Mouse (Mus musculus): ENCODE data around the gene Pwwp2b. TPM values are rescaled to one million over a fixed set of nuclear protein-coding genes. Genes with fewer than 3 reads are reported as not detected.

Pwwp2b gene
- polyA plus RNA-seq (2012; rRNA removed) (9.5 and 10.6 TPM in 2 replicates), polyA plus RNA-seq (2014; fragmentation: Nextera tagmentation; extraction: Ambion mirVana) (13.1 and 14.1 TPM in 2 replicates)

DNA sequence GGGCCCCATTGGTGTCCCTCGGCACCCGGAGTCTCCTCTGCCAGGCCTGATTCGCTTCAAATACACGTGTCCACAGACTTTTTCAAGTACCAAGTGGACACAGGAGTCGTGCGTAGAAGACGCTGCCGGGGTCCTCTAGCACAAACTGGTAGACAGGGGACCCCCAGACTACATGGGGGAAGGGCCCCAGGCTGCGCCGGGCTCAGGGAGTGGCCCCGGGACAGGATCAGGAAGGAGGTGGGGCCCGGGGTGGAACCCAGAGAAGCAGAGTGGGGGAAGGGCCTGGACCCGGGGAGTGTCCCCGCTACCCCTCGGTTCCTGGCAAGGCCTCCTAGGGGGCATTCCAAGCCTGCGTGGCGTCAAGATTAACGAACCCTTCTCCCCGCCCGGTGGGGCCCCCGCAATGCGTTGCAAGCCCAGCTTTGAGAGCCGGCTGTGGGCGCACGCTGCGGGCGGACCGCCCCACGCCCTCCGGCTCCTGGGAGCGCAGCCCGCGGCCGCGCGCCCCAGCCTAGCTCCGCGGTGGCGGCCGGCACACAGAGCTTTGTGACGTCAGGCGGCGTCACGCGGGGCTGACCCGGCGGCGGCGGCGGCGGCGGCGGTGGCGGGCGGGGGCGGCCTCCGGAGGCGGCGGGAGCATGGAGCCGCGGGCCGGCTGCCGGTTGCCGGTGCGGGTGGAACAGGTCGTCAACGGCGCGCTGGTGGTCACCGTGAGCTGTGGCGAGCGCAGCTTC, at the start of gene Pwwp2b:
TSS of gene Pwwp2b (plus strand) at position 602 of the 734 bp plus-strand sequence.
- H3K9ac ChIP-seq (ENCODE audit: low read depth, low read length, severe bottlenecking) = peak within 1 kb of the TSS; percentile 80
- H3K36me3 ChIP-seq (ENCODE audit: control insufficient read depth, insufficient read depth, low read length) = no peaks in the 10 kb centered on the region
- TF ChIP-seq POLR2A (IDR thresholded peaks at IDR 0.05; ENCODE audit: borderline replicate concordance, extremely low read depth, insufficient read depth, insufficient read length) = peak; percentile 70; the same call in 1 of the 2 replicates
- DNase-seq (ENCODE audit: low spot score) = peak; percentile 55
- peaks cover 37% of the 10 kb centered on the region for H3K4me1 ChIP-seq (ENCODE audit: control insufficient read depth, insufficient read depth, low read length)
- peak; percentile 82 for ATAC-seq (ENCODE audit: low FRiP score, low read depth)
- H3K27ac ChIP-seq (replicated peaks; ENCODE audit: low read depth, low read length) = peak within 1 kb of the TSS; percentile 63
- no peaks in the 10 kb centered on the region for H3K9me3 ChIP-seq (ENCODE audit: control insufficient read depth, low read length)
- H3K27me3 ChIP-seq (ENCODE audit: control insufficient read depth, insufficient read depth, low read length) = no peaks in the 10 kb centered on the region
- WGBS = under 1% methylated on average over 31 of the region's 72 CpGs
- H3K4me3 ChIP-seq (replicated peaks; ENCODE audit: low read length) = peak within 1 kb of the TSS; percentile 70
- H3K4me2 ChIP-seq (replicated peaks; ENCODE audit: low read depth, low read length, severe bottlenecking) = peak within 1 kb of the TSS; percentile 84

DNA sequence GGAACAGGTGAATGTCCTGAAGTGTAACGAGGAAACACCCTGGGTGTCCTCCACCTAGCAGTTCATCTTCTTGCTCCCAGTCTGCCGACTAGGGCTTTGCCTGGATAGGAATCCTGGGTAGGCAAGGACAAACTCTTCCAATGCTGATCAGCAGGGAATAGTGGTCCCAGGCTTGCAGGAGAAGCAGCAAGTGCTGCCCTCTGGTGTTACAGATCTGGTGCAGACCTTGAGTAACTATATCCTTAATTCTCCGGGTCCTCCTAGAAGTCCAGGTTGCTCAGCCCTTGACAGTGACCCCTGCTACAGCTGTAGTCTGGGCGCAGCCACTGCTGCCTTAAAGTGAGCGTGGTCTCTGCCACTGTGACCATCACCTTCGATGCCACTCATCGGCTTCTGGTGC, 48.2 kb upstream of the Pwwp2b start:
- H3K4me1 ChIP-seq (ENCODE audit: control insufficient read depth, insufficient read depth, low read length) = no peaks in the 10 kb centered on the region
- H3K9ac ChIP-seq (ENCODE audit: low read depth, low read length, severe bottlenecking) = no peak overlapping the region
- ATAC-seq (ENCODE audit: low FRiP score, low read depth) (no peak), DNase-seq (ENCODE audit: low spot score) (peak; percentile 80)
- no peaks in the 10 kb centered on the region for H3K36me3 ChIP-seq (ENCODE audit: control insufficient read depth, insufficient read depth, low read length)
- no peaks in the 10 kb centered on the region for H3K9me3 ChIP-seq (ENCODE audit: control insufficient read depth, low read length)
- H3K27ac ChIP-seq (replicated peaks; ENCODE audit: low read depth, low read length) = no peak overlapping the region
- H3K4me3 ChIP-seq (replicated peaks; ENCODE audit: low read length) = no peak overlapping the region
- H3K4me2 ChIP-seq (replicated peaks; ENCODE audit: low read depth, low read length, severe bottlenecking) = no peak overlapping the region
- WGBS = 29% methylated on average over 7 of the region's 7 CpGs
- TF ChIP-seq POLR2A (IDR thresholded peaks at IDR 0.05; ENCODE audit: borderline replicate concordance, extremely low read depth, insufficient read depth, insufficient read length) = no peak
- H3K27me3 ChIP-seq (ENCODE audit: control insufficient read depth, insufficient read depth, low read length) = no peaks in the 10 kb centered on the region

DNA sequence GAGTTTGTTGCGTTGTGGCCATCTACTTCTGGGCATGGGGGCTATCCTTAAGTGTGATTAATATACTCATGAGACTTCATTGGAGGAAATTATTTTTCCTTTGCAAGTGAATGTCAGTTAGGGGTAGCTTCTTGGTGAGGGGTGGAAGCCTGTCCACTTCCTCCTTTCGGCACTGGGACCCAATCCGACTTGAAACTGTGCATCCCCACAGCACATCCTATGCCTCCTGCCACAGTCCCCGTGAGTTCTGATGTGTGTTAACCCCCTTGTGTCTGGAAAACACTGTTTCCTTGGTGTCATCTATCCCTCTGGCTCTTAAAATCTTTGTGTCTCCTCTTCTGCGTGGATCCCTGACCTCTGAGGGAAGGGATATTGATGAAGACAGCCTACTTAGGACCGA, 47.1 kb upstream of the Pwwp2b start:
- WGBS = 48% methylated on average over 6 of the region's 6 CpGs
- Histone ChIP-seq H3K9me3 (ENCODE audit: control insufficient read depth, low read length) (no peaks in the 10 kb centered on the region), H3K36me3 (ENCODE audit: control insufficient read depth, insufficient read depth, low read length) (no peaks in the 10 kb centered on the region), H3K9ac (ENCODE audit: low read depth, low read length, severe bottlenecking) (no peak overlapping the region), H3K27me3 (ENCODE audit: control insufficient read depth, insufficient read depth, low read length) (no peaks in the 10 kb centered on the region), H3K27ac (replicated peaks; ENCODE audit: low read depth, low read length) (no peak overlapping the region), H3K4me3 (replicated peaks; ENCODE audit: low read length) (no peak overlapping the region), H3K4me2 (replicated peaks; ENCODE audit: low read depth, low read length, severe bottlenecking) (no peak overlapping the region), H3K4me1 (ENCODE audit: control insufficient read depth, insufficient read depth, low read length) (no peaks in the 10 kb centered on the region)
- ATAC-seq (ENCODE audit: low FRiP score, low read depth) = no peak
- no peak for TF ChIP-seq POLR2A (IDR thresholded peaks at IDR 0.05; ENCODE audit: borderline replicate concordance, extremely low read depth, insufficient read depth, insufficient read length)
- DNase-seq (ENCODE audit: low spot score) = no peak

DNA sequence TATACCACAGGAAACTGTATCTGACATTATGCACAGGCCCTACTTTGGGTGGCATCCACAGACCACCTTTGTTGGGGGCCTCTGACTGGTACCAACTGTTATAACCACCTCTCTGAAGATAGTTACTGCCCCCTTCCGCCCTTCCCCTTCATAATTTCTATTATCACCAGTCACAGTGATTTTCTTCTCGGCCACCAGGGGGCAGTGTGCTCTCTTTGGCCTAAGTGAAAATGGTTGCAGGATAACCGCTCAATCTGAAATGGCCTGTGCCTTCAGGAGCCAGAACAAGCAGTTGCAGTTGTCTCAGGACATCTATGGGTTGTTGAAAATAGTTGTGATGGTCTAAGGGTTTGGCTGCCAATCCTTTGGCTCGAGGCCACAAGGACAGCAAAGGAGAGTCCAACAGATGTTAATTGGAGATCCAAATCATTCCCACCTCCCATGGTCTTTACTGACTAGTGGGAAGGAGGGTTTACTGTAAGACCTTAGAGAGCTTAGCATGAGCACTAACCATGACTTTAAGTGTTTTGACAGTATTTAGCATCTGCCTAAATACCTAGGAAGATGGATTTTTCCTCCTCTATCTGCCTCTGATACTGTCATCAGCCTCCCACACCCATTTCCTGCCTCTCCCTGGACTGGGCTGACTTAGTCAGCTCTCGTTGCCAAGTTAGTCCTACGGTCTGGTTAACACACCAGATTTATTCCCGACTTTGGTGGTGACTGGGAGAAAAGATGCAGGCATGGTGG, 40.1 kb upstream of the Pwwp2b start:
- Histone ChIP-seq H3K4me3 (replicated peaks; ENCODE audit: low read length) (no peak overlapping the region), H3K27me3 (ENCODE audit: control insufficient read depth, insufficient read depth, low read length) (no peaks in the 10 kb centered on the region), H3K9ac (ENCODE audit: low read depth, low read length, severe bottlenecking) (no peak overlapping the region), H3K27ac (replicated peaks; ENCODE audit: low read depth, low read length) (no peak overlapping the region), H3K4me1 (ENCODE audit: control insufficient read depth, insufficient read depth, low read length) (peaks cover 4% of the 10 kb centered on the region), H3K36me3 (ENCODE audit: control insufficient read depth, insufficient read depth, low read length) (no peaks in the 10 kb centered on the region), H3K9me3 (ENCODE audit: control insufficient read depth, low read length) (no peaks in the 10 kb centered on the region), H3K4me2 (replicated peaks; ENCODE audit: low read depth, low read length, severe bottlenecking) (no peak overlapping the region)
- 28% methylated on average over 7 of the region's 7 CpGs for WGBS
- DNase-seq (ENCODE audit: low spot score) = peak; percentile 37
- TF ChIP-seq POLR2A (IDR thresholded peaks at IDR 0.05; ENCODE audit: borderline replicate concordance, extremely low read depth, insufficient read depth, insufficient read length) = no peak
- no peak for ATAC-seq (ENCODE audit: low FRiP score, low read depth)

DNA sequence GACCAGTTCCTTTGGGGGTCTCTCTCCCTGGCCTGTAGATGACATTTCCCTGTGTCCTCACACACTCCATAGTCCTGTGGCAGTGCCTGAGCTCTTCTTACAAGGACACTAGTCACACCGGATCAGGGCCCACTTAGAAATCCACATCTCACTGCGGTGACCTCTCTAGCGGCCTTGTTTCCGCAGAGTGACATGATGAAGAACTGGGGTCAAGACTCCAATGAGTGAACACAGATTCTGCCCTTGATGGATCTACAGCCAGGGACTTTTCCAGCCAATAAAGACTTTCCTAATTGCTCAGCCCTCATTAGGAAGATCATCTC, 39.5 kb upstream of the Pwwp2b start:
- 67% methylated on average over 4 of the region's 4 CpGs for WGBS
- Histone ChIP-seq H3K4me2 (replicated peaks; ENCODE audit: low read depth, low read length, severe bottlenecking) (no peak overlapping the region), H3K9ac (ENCODE audit: low read depth, low read length, severe bottlenecking) (no peak overlapping the region), H3K36me3 (ENCODE audit: control insufficient read depth, insufficient read depth, low read length) (no peaks in the 10 kb centered on the region), H3K9me3 (ENCODE audit: control insufficient read depth, low read length) (no peaks in the 10 kb centered on the region), H3K27me3 (ENCODE audit: control insufficient read depth, insufficient read depth, low read length) (no peaks in the 10 kb centered on the region), H3K27ac (replicated peaks; ENCODE audit: low read depth, low read length) (no peak overlapping the region), H3K4me1 (ENCODE audit: control insufficient read depth, insufficient read depth, low read length) (peaks cover 4% of the 10 kb centered on the region), H3K4me3 (replicated peaks; ENCODE audit: low read length) (no peak overlapping the region)
- no peak for ATAC-seq (ENCODE audit: low FRiP score, low read depth)
- DNase-seq (ENCODE audit: low spot score) = no peak
- no peak for TF ChIP-seq POLR2A (IDR thresholded peaks at IDR 0.05; ENCODE audit: borderline replicate concordance, extremely low read depth, insufficient read depth, insufficient read length)

Data from limb, embryonic 14.5 days (tissue).